Mouse (Mus musculus): Measurements from ENCODE around the gene Arhgap20. TPM values are rescaled to one million over a fixed set of nuclear protein-coding genes. Genes with fewer than 3 reads are reported as not detected.

The Arhgap20 gene
- polyA plus RNA-seq, 1 experiment from 2014 or later, result 0.69 TPM

DNA sequence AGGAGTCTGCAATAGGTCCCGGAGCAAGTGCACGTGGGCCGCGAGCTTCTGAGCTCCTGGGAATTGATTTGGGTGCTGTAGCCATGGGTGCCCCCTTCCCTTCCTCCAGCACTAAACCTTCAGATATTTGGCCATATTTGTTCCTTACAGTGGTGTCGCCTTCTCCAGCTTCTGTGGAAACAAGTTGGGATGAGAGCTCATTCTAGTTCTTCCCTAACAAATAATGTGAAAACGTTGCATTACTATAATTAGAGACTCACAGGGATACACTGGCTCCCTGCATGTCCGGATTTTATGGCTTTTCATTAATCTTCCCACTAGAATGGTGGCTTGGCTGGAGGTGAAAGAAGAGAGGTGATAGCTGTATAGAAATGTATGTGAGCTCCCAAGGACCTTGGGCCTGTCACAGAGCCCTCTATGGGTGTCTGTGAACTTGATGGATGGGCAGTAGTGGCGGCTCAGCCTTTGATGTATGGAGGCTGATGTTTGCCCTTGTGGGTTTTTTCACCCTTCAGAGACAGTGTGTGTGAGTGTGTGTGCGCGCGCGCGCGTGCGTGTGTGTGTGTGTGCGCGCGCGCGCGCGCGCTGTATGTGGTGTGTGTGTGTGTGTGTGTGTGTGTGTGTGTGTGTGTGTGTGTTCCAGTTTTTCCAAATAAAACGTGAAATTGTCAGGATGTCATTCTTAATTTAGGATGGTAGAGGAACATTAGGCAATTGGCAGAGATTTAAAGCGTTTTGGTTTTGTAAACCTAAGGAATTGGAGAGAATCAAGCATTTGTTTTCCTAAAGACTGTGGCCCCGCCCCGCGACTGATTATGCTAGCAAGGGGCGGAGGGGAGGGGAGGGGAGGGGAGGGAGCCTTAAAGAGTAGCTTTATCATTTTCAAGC lies 1.3 kb downstream of the Arhgap20 start:
- DNase-seq (ENCODE audit: low spot score), result peak; percentile 79
- peaks cover 61% of the 10 kb centered on the region for H3K27me3 ChIP-seq (ENCODE audit: insufficient read depth, poor library complexity, severe bottlenecking)
- peak overlapping the region; percentile 84 for H3K4me3 ChIP-seq
- H3K4me1 ChIP-seq, result peaks cover 21% of the 10 kb centered on the region
- no peaks in the 10 kb centered on the region for H3K9me3 ChIP-seq
- no peaks in the 10 kb centered on the region for H3K36me3 ChIP-seq
- under 1% methylated on average over 22 of the region's 29 CpGs for whole genome bisulfite sequencing
- no peak overlapping the region; the same call in 1 of the 2 replicates for H3K27ac ChIP-seq

DNA sequence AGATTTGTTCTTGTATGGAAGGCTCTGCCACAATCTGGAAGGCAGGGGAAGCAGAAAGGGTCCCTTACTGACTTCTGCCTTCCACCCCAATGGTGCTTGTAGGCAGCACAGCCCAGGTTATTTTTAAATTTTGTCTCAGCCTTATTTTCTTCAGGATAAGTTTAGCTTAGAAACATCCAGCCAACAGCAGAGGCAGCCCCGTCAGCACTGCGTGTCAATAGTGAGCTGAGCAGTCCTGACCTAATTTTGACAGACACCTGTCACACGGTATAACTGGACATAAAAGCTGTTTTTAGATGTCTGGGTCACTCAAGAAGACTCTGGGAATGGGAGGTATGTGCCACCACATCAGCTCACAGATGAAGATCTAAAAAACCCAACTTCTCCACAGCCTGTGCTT lies 9.1 kb downstream of the Arhgap20 start:
- 54% methylated on average over 3 of the region's 3 CpGs for WGBS
- no peaks in the 10 kb centered on the region for H3K36me3 ChIP-seq
- no peaks in the 10 kb centered on the region for H3K9me3 ChIP-seq
- H3K27ac ChIP-seq, result no peak overlapping the region
- no peak overlapping the region for H3K4me3 ChIP-seq
- no peaks in the 10 kb centered on the region for H3K4me1 ChIP-seq
- DNase-seq (ENCODE audit: low spot score), result peak; percentile 17
- H3K27me3 ChIP-seq (ENCODE audit: insufficient read depth, poor library complexity, severe bottlenecking), result no peaks in the 10 kb centered on the region

DNA sequence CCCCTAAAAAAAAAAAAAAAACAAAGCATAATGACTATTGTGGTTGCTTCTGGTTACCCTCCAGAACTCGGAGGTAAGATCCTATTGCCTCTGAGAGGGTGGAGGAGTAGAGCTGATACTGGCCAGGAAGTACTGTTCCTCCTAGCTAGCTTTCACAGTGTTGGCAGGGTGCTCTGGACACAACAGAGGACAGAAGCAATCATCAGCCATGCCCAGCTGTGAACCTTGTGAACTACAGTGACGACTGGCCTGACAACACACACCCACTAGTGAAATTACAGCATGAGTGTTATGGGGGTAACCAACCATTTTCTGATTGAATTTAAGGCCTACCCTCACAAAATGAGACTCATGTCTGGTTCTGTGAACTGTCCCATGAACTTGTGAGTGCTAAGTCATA lies 11.3 kb downstream of the Arhgap20 start:
- no peaks in the 10 kb centered on the region for H3K9me3 ChIP-seq
- H3K4me1 ChIP-seq, result no peaks in the 10 kb centered on the region
- no peaks in the 10 kb centered on the region for H3K36me3 ChIP-seq
- no peaks in the 10 kb centered on the region for H3K27me3 ChIP-seq (ENCODE audit: insufficient read depth, poor library complexity, severe bottlenecking)
- 63% methylated on average over 2 of the region's 2 CpGs for WGBS
- H3K27ac ChIP-seq, result no peak overlapping the region
- DNase-seq (ENCODE audit: low spot score), result peak; percentile 68
- no peak overlapping the region for H3K4me3 ChIP-seq

DNA sequence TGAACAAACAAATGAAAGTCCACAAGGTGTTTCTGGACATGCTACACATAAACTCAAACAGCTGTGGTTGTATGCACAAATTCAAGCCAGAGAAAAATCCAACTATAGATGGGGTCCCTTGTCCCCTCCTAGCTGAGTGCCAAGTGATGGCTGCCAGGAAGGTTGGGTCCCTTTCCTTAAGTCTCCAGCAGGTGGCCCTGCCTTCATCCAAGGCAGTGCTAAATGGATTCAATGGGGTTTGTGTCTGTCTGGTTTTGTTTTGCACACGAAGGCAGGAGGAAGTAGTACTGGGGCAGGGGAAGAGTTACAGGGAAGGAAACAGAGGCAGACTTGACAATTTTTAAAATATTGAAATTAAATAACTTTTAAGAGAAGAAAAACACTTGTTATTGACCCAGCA lies 12.0 kb downstream of the Arhgap20 start:
- H3K4me1 ChIP-seq, result no peaks in the 10 kb centered on the region
- H3K9me3 ChIP-seq, result no peaks in the 10 kb centered on the region
- H3K27me3 ChIP-seq (ENCODE audit: insufficient read depth, poor library complexity, severe bottlenecking), result no peaks in the 10 kb centered on the region
- no peak overlapping the region for H3K4me3 ChIP-seq
- 9% methylated on average over 1 of the region's 1 CpGs for WGBS
- peak; percentile 74 for DNase-seq (ENCODE audit: low spot score)
- H3K27ac ChIP-seq, result no peak overlapping the region
- H3K36me3 ChIP-seq, result no peaks in the 10 kb centered on the region

DNA sequence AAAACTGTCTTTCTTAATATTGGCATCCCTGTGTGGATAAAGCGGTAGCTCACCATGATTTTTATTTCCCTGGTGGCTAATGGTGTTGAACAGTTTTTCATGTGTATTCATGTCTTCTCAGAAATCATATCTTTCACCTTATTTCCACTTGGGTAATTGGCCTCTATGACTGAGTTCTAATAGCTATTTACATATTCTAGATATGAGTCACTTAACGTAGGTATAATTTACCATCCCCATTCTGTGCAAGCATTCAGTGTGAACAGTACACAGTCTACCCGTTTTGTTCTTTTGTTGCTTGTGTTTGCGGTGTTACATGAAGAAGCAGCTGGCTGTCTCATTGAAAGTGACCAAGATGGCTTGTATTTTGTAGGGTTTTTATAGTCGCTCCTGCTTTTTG lies 14.1 kb downstream of the Arhgap20 start:
- Histone ChIP-seq H3K27me3 (ENCODE audit: insufficient read depth, poor library complexity, severe bottlenecking) (no peaks in the 10 kb centered on the region), H3K4me3 (no peak overlapping the region), H3K27ac (no peak overlapping the region), H3K9me3 (no peaks in the 10 kb centered on the region), H3K4me1 (no peaks in the 10 kb centered on the region), H3K36me3 (no peaks in the 10 kb centered on the region)
- WGBS, result 92% methylated on average over 5 of the region's 5 CpGs
- DNase-seq (ENCODE audit: low spot score), result no peak

DNA sequence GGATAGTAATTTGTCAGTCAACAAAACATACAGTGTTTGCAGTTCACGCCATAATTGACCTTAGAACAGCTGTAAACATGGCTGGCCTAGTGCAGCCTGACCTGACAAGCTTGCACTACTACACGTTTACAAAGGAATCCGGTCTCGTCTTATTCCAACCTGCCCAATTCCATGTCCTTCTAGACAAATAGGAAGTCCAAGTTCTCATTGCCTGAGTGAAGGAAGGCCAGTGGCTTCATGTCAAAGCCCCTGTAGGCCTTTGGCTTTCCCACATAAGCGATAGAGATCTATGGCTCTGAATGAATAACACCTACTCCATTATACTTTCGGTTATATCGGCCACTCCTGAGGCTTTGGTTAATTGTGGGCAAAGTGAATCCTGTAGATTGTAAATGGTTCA lies 16.0 kb downstream of the Arhgap20 start:
- Histone ChIP-seq H3K27me3 (ENCODE audit: insufficient read depth, poor library complexity, severe bottlenecking) (no peaks in the 10 kb centered on the region), H3K4me3 (no peak overlapping the region)
- 89% methylated on average over 7 of the region's 7 CpGs for WGBS

DNA sequence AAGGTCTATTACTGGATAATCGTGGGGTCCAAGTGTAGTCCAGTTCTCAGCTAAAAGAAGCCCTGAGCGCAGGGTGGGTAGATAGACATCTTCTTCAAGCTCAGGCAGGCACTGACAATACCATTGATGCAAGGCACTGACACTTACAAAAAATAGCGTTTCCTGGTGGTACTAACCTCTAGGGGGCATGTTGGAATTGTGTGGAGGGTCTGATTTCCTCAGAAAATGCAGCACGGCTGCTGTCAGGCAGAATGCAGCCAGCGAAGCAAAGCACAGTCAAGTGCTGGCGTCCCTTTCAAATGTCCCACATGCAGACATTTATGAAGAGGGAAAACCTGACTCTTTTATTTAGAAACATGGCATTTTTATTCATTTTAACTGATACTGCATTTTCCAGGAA lies 22.2 kb downstream of the Arhgap20 start:
- Histone ChIP-seq H3K4me3 (no peak overlapping the region), H3K9me3 (no peaks in the 10 kb centered on the region), H3K27ac (no peak overlapping the region), H3K36me3 (no peaks in the 10 kb centered on the region), H3K27me3 (ENCODE audit: insufficient read depth, poor library complexity, severe bottlenecking) (no peaks in the 10 kb centered on the region), H3K4me1 (no peaks in the 10 kb centered on the region)
- no peak for DNase-seq (ENCODE audit: low spot score)
- WGBS, result 42% methylated on average over 6 of the region's 6 CpGs

More for the DNA sequence above, 16.0 kb downstream of the Arhgap20 start:
- H3K4me1 ChIP-seq, result no peaks in the 10 kb centered on the region
- no peaks in the 10 kb centered on the region for H3K36me3 ChIP-seq
- no peaks in the 10 kb centered on the region for H3K9me3 ChIP-seq
- peak; percentile 9 for DNase-seq (ENCODE audit: low spot score)
- no peak overlapping the region for H3K27ac ChIP-seq

DNA sequence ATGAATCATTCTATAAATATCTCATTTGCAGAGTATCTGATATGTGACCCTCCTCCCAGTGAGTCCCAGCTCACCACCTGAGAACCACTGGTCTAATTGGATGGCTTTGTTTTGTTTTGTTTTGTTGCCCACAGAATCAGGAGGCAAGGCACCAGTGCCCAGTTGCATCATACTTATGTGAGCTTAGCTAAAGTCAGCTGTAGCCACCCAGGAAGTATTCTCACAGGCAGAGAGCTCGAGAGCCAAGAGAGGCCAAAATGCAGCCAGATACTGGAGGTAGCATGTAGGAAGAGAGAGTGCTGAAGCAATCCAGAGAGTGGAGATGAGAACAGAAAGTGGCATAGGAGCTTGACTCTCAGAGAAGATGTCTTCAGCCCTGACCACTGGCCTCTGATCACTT lies 23.3 kb downstream of the Arhgap20 start:
- Histone ChIP-seq H3K4me1 (no peaks in the 10 kb centered on the region), H3K27me3 (ENCODE audit: insufficient read depth, poor library complexity, severe bottlenecking) (no peaks in the 10 kb centered on the region), H3K36me3 (no peaks in the 10 kb centered on the region), H3K27ac (no peak overlapping the region), H3K9me3 (no peaks in the 10 kb centered on the region), H3K4me3 (no peak overlapping the region)
- DNase-seq (ENCODE audit: low spot score), result no peak
- WGBS, result 82% methylated on average over 1 of the region's 1 CpGs

DNA sequence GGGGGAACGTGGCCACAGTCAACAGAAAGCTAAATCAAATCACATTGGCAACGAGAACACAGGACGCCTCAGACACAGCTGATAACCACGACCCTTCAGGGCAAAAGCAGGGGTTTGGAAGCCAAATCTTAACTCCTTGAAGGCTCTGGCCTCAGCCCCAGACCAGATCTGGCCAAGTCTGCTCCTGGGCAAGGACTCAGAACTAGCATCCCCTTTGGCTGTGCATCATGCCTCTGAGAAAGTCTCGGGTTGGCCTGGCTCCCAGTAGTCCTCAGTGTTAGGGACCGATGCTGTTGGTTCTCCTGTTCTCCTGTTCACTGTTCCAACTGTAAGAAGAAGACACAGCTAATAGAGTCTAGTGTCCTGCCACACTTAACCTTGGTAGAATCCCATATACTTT lies 30.1 kb downstream of the Arhgap20 start:
- Histone ChIP-seq H3K9me3 (no peaks in the 10 kb centered on the region), H3K4me3 (no peak overlapping the region), H3K27me3 (ENCODE audit: insufficient read depth, poor library complexity, severe bottlenecking) (no peaks in the 10 kb centered on the region), H3K4me1 (no peaks in the 10 kb centered on the region), H3K36me3 (no peaks in the 10 kb centered on the region), H3K27ac (no peak overlapping the region)
- 78% methylated on average over 6 of the region's 6 CpGs for WGBS
- DNase-seq (ENCODE audit: low spot score), result no peak

DNA sequence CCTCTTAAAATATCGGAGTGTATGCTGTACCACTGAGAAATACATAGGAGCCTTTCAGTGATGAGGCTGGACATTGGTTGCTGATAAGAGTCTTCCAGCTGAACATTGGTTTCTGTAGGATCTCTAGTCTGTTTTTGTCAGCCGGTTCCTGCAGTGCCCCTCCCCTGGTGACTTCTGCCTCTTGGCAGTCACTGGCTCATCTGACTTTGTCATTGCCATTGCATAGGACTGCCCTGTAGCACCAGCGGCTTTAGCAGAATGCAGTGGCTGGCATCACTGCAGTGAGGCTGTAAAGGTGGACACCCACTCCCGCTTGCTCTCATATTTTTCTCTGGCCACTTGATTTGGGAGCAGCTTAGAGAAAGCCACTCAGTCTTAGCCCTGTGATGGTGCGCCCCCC lies 33.1 kb downstream of the Arhgap20 start:
- Histone ChIP-seq H3K27ac (no peak overlapping the region), H3K27me3 (ENCODE audit: insufficient read depth, poor library complexity, severe bottlenecking) (no peaks in the 10 kb centered on the region), H3K4me3 (no peak overlapping the region), H3K9me3 (no peaks in the 10 kb centered on the region), H3K4me1 (no peaks in the 10 kb centered on the region), H3K36me3 (no peaks in the 10 kb centered on the region)
- 81% methylated on average over 5 of the region's 5 CpGs for WGBS
- DNase-seq (ENCODE audit: low spot score), result no peak

DNA sequence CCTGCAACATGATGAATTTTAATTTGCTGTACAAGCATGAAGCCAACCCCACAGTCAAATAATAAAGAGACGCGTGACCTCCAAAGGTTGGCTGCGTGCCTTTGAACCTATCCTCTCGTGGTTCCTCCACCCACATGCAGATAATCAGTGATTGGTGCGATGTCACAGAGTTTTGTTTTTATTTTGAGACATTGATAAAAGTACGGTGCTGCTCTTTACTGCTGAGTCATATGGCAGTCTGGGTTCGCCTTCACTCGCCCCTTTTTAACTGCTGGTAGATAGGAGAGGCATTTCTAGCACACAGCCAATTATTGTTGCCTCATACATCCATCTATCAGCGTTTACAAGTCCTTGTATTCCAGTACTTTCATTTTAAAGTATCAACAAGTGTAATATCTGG lies 34.0 kb downstream of the Arhgap20 start:
- no peak overlapping the region for H3K27ac ChIP-seq
- no peaks in the 10 kb centered on the region for H3K27me3 ChIP-seq (ENCODE audit: insufficient read depth, poor library complexity, severe bottlenecking)
- no peaks in the 10 kb centered on the region for H3K4me1 ChIP-seq
- no peak for DNase-seq (ENCODE audit: low spot score)
- no peaks in the 10 kb centered on the region for H3K9me3 ChIP-seq
- H3K4me3 ChIP-seq, result no peak overlapping the region
- no peaks in the 10 kb centered on the region for H3K36me3 ChIP-seq
- WGBS, result 72% methylated on average over 9 of the region's 9 CpGs

DNA sequence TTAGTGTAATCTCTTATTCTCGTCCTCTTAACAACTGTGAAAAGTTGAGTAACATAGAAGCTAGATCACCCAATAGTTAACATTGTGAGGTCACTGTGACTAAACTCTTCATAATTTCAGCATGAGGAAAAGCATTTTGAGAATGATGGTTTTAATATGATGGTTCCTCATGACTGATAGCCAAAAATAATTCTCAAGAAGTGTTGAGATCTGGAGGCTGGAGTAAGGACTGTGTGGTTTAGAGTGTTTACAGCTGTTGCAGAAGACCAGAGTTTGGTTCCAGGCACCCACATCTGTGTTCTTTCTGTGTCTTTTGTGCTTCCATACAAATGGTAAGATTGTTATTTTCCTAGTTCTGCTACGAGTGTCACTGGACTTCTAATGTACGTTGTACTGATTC lies 42.1 kb downstream of the Arhgap20 start:
- Histone ChIP-seq H3K27ac (no peak overlapping the region), H3K4me1 (no peaks in the 10 kb centered on the region), H3K27me3 (ENCODE audit: insufficient read depth, poor library complexity, severe bottlenecking) (no peaks in the 10 kb centered on the region), H3K4me3 (no peak overlapping the region), H3K36me3 (no peaks in the 10 kb centered on the region), H3K9me3 (no peaks in the 10 kb centered on the region)
- DNase-seq (ENCODE audit: low spot score), result no peak
- WGBS, result 81% methylated on average over 3 of the region's 3 CpGs

DNA sequence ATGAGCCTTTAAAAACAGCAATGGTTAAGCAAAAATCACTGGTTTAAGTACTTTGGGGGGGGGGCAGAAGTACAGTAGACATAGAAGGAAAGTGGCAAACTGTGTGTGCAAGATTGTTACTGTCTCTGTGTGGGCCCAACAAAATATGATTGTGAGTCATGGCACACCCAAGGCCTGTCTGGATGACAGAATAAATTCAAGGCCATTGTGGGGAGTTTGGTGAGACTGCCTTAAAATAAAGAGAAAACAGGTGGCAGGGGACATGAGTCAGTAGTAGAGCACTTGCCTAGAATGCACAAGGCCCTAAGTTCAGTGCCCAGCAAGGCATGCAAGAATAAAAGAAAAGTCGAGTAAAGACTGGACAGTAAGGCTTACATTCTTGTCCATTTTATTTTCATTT lies 47.8 kb downstream of the Arhgap20 start:
- Histone ChIP-seq H3K4me3 (no peak overlapping the region), H3K36me3 (no peaks in the 10 kb centered on the region), H3K4me1 (no peaks in the 10 kb centered on the region), H3K27me3 (ENCODE audit: insufficient read depth, poor library complexity, severe bottlenecking) (no peaks in the 10 kb centered on the region), H3K27ac (no peak overlapping the region), H3K9me3 (no peaks in the 10 kb centered on the region)
- 76% methylated on average over 1 of the region's 1 CpGs for WGBS
- DNase-seq (ENCODE audit: low spot score), result no peak

DNA sequence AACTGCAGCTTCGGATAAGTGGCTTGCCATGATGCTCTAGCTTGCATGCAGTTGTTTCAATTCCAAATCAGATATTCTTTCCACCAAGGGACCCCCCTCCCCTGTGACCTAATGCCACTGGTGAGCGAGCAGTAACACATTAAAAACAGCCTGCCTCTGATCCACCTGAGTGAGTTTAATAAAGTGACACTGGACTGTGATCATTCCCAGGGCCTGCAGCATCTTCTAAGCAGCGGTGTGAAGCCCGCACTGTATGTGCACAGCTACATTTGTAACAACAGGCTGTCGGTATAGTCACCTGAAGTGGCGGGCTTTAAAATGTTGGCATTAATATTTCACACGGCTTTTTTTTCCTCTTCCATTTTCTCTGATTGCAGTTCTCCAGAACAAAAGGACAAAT lies 59.4 kb downstream of the Arhgap20 start:
- Histone ChIP-seq H3K36me3 (no peaks in the 10 kb centered on the region), H3K27ac (no peak overlapping the region), H3K27me3 (ENCODE audit: insufficient read depth, poor library complexity, severe bottlenecking) (no peaks in the 10 kb centered on the region), H3K9me3 (no peaks in the 10 kb centered on the region), H3K4me1 (no peaks in the 10 kb centered on the region), H3K4me3 (no peak overlapping the region)
- WGBS, result 88% methylated on average over 7 of the region's 7 CpGs
- DNase-seq (ENCODE audit: low spot score), result no peak
